Mouse (Mus musculus): Measurements from ENCODE around the gene Epas1. TPM values are rescaled to one million over a fixed set of nuclear protein-coding genes. Genes with fewer than 3 reads are reported as not detected.

Gene Epas1
- polyA plus RNA-seq, 1 experiment from 2014 or later = 2.1 TPM

GRCm38 (mm10) chr17:86877747-86878146 is 124.2 kb downstream of the Epas1 start:
- no peak for ATAC-seq (ENCODE audit: insufficient number of reproducible peaks, insufficient read depth, low FRiP score, low TSS enrichment, low read depth)
- Histone ChIP-seq H3K9me3 (no peaks in the 10 kb centered on the region), H3K4me2 (no peak overlapping the region), H3K9ac (replicated peaks) (no peak overlapping the region), H3K36me3 (no peaks in the 10 kb centered on the region), H3K4me3 (replicated peaks) (no peak overlapping the region), H3K4me1 (replicated peaks) (no peaks in the 10 kb centered on the region), H3K27me3 (no peaks in the 10 kb centered on the region), H3K27ac (no peak overlapping the region)
- WGBS = 83% methylated on average over 2 of the region's 2 CpGs

DNA sequence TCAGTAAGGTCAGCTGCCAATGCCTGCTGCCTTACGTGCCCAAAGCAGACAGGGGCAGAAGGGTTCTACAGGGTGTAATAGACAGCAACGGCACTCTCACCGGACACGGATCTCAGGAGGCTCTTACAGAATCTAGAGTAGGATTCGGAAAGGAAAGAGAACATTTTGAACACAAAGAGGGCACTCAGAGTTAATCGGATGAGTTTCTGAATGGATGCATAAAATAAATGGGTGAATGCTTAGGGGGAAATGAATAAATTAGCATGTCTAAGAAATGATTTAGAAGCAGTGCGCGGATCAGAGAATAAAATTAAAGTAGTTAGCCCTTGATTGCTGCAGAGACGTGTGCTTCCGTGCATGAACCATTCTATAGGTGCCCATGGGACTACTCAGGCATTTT is 126.6 kb downstream of the Epas1 start:
- Histone ChIP-seq H3K4me2 (no peak overlapping the region), H3K27ac (no peak overlapping the region), H3K4me3 (replicated peaks) (no peak overlapping the region), H3K27me3 (no peaks in the 10 kb centered on the region), H3K9me3 (no peaks in the 10 kb centered on the region), H3K4me1 (replicated peaks) (no peaks in the 10 kb centered on the region), H3K9ac (replicated peaks) (no peak overlapping the region), H3K36me3 (no peaks in the 10 kb centered on the region)
- no peak for ATAC-seq (ENCODE audit: insufficient number of reproducible peaks, insufficient read depth, low FRiP score, low TSS enrichment, low read depth)
- WGBS = 93% methylated on average over 10 of the region's 10 CpGs

DNA sequence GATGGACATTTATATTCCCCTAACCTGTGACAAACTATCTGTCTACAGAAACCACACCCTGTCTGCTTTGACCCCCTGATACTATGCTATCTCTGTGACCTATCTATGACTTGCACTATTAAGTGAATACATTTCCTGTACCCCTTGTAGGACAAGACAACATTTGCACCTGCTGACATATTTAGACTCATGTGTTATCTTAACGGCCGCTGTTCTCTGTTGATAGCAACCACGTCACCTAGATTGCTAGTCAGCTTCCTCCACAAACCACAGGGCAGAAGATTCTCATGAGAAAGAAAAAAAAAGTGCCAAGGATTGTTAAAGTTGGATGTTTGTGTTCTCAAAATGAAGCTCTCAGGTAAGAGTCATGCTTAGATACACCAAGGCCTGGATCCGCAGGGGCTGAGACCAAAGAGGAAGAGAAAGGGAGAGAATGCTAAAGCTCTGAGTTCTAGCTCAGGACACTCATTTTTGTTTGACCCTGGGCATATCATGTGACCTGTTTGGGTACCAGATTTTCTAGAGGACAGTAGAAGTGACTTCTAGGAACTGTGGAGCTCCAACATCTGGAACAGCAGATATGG is 127.1 kb downstream of the Epas1 start:
- no peak overlapping the region for H3K9ac ChIP-seq (replicated peaks)
- H3K27me3 ChIP-seq = no peaks in the 10 kb centered on the region
- H3K4me1 ChIP-seq (replicated peaks) = no peaks in the 10 kb centered on the region
- H3K4me3 ChIP-seq (replicated peaks) = no peak overlapping the region
- WGBS = 87% methylated on average over 4 of the region's 4 CpGs
- no peak overlapping the region for H3K27ac ChIP-seq
- H3K36me3 ChIP-seq = no peaks in the 10 kb centered on the region
- no peak for ATAC-seq (ENCODE audit: insufficient number of reproducible peaks, insufficient read depth, low FRiP score, low TSS enrichment, low read depth)
- H3K9me3 ChIP-seq = no peaks in the 10 kb centered on the region
- H3K4me2 ChIP-seq = no peak overlapping the region

Other genes with a start within 250 kb of the Epas1 start
- 0.20 and 0.46 TPM in 2 replicates for gene Gm10309, start 248.5 kb upstream of the Epas1 start, polyA plus RNA-seq (2016; fragmentation: Nextera tagmentation; extraction: Ambion mirVana)
- not detected in 2 replicates for gene Tmem247, start 163.6 kb downstream of the Epas1 start, polyA plus RNA-seq (2016; fragmentation: Nextera tagmentation; extraction: Ambion mirVana)
- gene Atp6v1e2, start 194.2 kb downstream of the Epas1 start, polyA plus RNA-seq (2016; fragmentation: Nextera tagmentation; extraction: Ambion mirVana) = not detected in 2 replicates
- gene Rhoq, start 209.4 kb downstream of the Epas1 start, polyA plus RNA-seq (2016; fragmentation: Nextera tagmentation; extraction: Ambion mirVana) = 23.8 and 24.1 TPM in 2 replicates